Mouse (Mus musculus) forebrain, embryonic 13.5 days (tissue): ENCODE results near the gene Fkbp15. TPM values are rescaled to one million over a fixed set of nuclear protein-coding genes. Genes with fewer than 3 reads are reported as not detected.

Source experiments
- ATAC-seq: fragments of 200-750 bp; cut with Nextera tagmentation; 2 replicates; pipeline ENCODE4 v1.8.0; 2017
- H3K27ac ChIP-seq: fragments of 300-500 bp; sonication (generic); 2 replicates; pipeline ENCODE4 v1.5.1; 2015; ENCODE audit warnings: inconsistent platforms, mild to moderate bottlenecking, moderate library complexity
- H3K27me3 ChIP-seq: fragments of 300-500 bp; sonication (generic); 2 replicates; pipeline ENCODE4 v1.6.1; 2015; ENCODE audit warnings: mild to moderate bottlenecking, inconsistent platforms
- H3K36me3 ChIP-seq: fragments of 300-500 bp; sonication (generic); 2 replicates; pipeline ENCODE4 v1.6.1; 2015; ENCODE audit warnings: mild to moderate bottlenecking, inconsistent platforms; ENCODE audit not compliant: poor library complexity, severe bottlenecking
- H3K4me1 ChIP-seq: fragments of 300-500 bp; sonication (generic); 2 replicates; pipeline ENCODE4 v1.6.1; 2015; ENCODE audit warnings: inconsistent platforms
- H3K4me2 ChIP-seq: fragments of 300-500 bp; sonication (generic); 2 replicates; pipeline ENCODE4 v1.6.1; 2015; ENCODE audit warnings: inconsistent platforms, mild to moderate bottlenecking, moderate library complexity
- H3K4me3 ChIP-seq: fragments of 300-500 bp; sonication (generic); 2 replicates; pipeline ENCODE4 v1.5.1; 2015; ENCODE audit warnings: mild to moderate bottlenecking, inconsistent platforms
- H3K9ac ChIP-seq: fragments of 300-500 bp; sonication (generic); 2 replicates; pipeline ENCODE4 v1.6.1; 2015; ENCODE audit warnings: mild to moderate bottlenecking, inconsistent platforms
- H3K9me3 ChIP-seq: fragments of 300-500 bp; sonication (generic); replicated peaks from 2 replicates; pipeline ENCODE4 v1.6.1; 2016; ENCODE audit warnings: inconsistent platforms
- WGBS: fragments of 180-500 bp; shearing (Covaris S2); methylation state at CpG from one replicate; pipeline ENCODE4 v1.1.7; 2015; 5-methylcytosine and 5-hydroxymethylcytosine counted together
- polyA plus RNA-seq: library from polyadenylated mRNA; unstranded; fragments of >200 nt; fragmentation: Nextera tagmentation; extraction: Ambion mirVana; gene quantifications from 2 replicates; pipeline ENCODE4 v1.2.1, GENCODE M21; 2015

Gene Fkbp15
- polyA plus RNA-seq, 1 experiment from 2014 or later, result 19.7 TPM

GRCm38 (mm10) chr4:62367586-62367985 is 7.2 kb upstream of the Fkbp15 start:
- Histone ChIP-seq H3K4me3 (no peak overlapping the region), H3K4me2 (no peak overlapping the region), H3K9me3 (no peaks in the 10 kb centered on the region), H3K27me3 (no peaks in the 10 kb centered on the region), H3K4me1 (no peaks in the 10 kb centered on the region), H3K36me3 (no peaks in the 10 kb centered on the region), H3K9ac (no peak overlapping the region), H3K27ac (no peak overlapping the region)
- WGBS, result 86% methylated on average over 6 of the region's 6 CpGs
- ATAC-seq, result no peak

- ATAC-seq, result no peak
- Histone ChIP-seq H3K36me3 (no peaks in the 10 kb centered on the region), H3K4me3 (no peak overlapping the region), H3K4me2 (no peak overlapping the region), H3K27ac (no peak overlapping the region), H3K9ac (no peak overlapping the region), H3K27me3 (no peaks in the 10 kb centered on the region), H3K9me3 (no peaks in the 10 kb centered on the region), H3K4me1 (peaks cover 12% of the 10 kb centered on the region)
- WGBS, result 80% methylated on average over 4 of the region's 4 CpGs
Observed at GRCm38 (mm10) chr4:62366291-62366690, 5.9 kb upstream of the Fkbp15 start.

GRCm38 (mm10) chr4:62364299-62364698 is 4.0 kb upstream of the Fkbp15 start:
- Histone ChIP-seq H3K4me3 (no peak overlapping the region), H3K4me2 (no peak overlapping the region), H3K9me3 (no peaks in the 10 kb centered on the region), H3K4me1 (peaks cover 21% of the 10 kb centered on the region), H3K36me3 (no peaks in the 10 kb centered on the region), H3K27me3 (no peaks in the 10 kb centered on the region), H3K27ac (no peak overlapping the region), H3K9ac (no peak overlapping the region)
- WGBS, result 91% methylated on average over 8 of the region's 8 CpGs
- no peak for ATAC-seq

- Histone ChIP-seq H3K27me3 (no peaks in the 10 kb centered on the region), H3K36me3 (no peaks in the 10 kb centered on the region), H3K27ac (no peak overlapping the region), H3K4me3 (no peak overlapping the region), H3K9me3 (no peaks in the 10 kb centered on the region), H3K4me2 (no peak overlapping the region), H3K9ac (no peak overlapping the region), H3K4me1 (peaks cover 28% of the 10 kb centered on the region)
- ATAC-seq, result no peak
- WGBS, result 86% methylated on average over 2 of the region's 2 CpGs
Observed at GRCm38 (mm10) chr4:62362437-62362836, 2.1 kb upstream of the Fkbp15 start.

- no peak overlapping the region for H3K27ac ChIP-seq
- H3K9ac ChIP-seq, result peak overlapping the region; percentile 78; the same call in 1 of the 2 replicates
- H3K9me3 ChIP-seq, result no peaks in the 10 kb centered on the region
- peak overlapping the region; percentile 79 for H3K4me2 ChIP-seq
- peaks cover 28% of the 10 kb centered on the region for H3K4me1 ChIP-seq
- ATAC-seq, result no peak
- no peaks in the 10 kb centered on the region for H3K27me3 ChIP-seq
- WGBS, result 100% methylated on average over 1 of the region's 1 CpGs
- no peaks in the 10 kb centered on the region for H3K36me3 ChIP-seq
- H3K4me3 ChIP-seq, result peak overlapping the region; percentile 76
Observed at GRCm38 (mm10) chr4:62361997-62362396, 1.6 kb upstream of the Fkbp15 start.

- Histone ChIP-seq H3K4me3 (peak overlapping the region; percentile 76), H3K27ac (no peak overlapping the region), H3K9me3 (no peaks in the 10 kb centered on the region), H3K9ac (peak overlapping the region; percentile 78), H3K4me2 (peak overlapping the region; percentile 79), H3K4me1 (peaks cover 28% of the 10 kb centered on the region), H3K27me3 (no peaks in the 10 kb centered on the region), H3K36me3 (no peaks in the 10 kb centered on the region)
- 52% methylated on average over 6 of the region's 6 CpGs for WGBS
- no peak for ATAC-seq
Observed at GRCm38 (mm10) chr4:62361571-62361970, 1.2 kb upstream of the Fkbp15 start.

- Histone ChIP-seq H3K9me3 (no peaks in the 10 kb centered on the region), H3K27ac (peak overlapping the region; percentile 14; the same call in 1 of the 2 replicates), H3K27me3 (no peaks in the 10 kb centered on the region), H3K4me2 (peak overlapping the region; percentile 79), H3K36me3 (no peaks in the 10 kb centered on the region), H3K4me1 (peaks cover 28% of the 10 kb centered on the region), H3K9ac (peak overlapping the region; percentile 78), H3K4me3 (peak overlapping the region; percentile 76)
- ATAC-seq, result peak; percentile 4; the same call in 1 of the 2 replicates
- under 1% methylated on average over 22 of the region's 22 CpGs for WGBS
Observed at GRCm38 (mm10) chr4:62360805-62361455, 582 bp upstream of the Fkbp15 start.

- peaks cover 28% of the 10 kb centered on the region for H3K4me1 ChIP-seq
- WGBS, result 52% methylated on average over 7 of the region's 7 CpGs
Observed at GRCm38 (mm10) chr4:62359256-62359775, 1.0 kb downstream of the Fkbp15 start.

GRCm38 (mm10) chr4:62357631-62358148 is 2.7 kb downstream of the Fkbp15 start:
- no peak for ATAC-seq
- no peaks in the 10 kb centered on the region for H3K27me3 ChIP-seq
- no peaks in the 10 kb centered on the region for H3K9me3 ChIP-seq
- H3K9ac ChIP-seq, result no peak overlapping the region
- no peaks in the 10 kb centered on the region for H3K36me3 ChIP-seq
- WGBS, result 84% methylated on average over 1 of the region's 1 CpGs
- H3K4me3 ChIP-seq, result no peak overlapping the region
- H3K4me2 ChIP-seq, result no peak overlapping the region
- H3K4me1 ChIP-seq, result peaks cover 28% of the 10 kb centered on the region
- H3K27ac ChIP-seq, result no peak overlapping the region

More at GRCm38 (mm10) chr4:62359256-62359775, 1.0 kb downstream of the Fkbp15 start:
- Histone ChIP-seq H3K9ac (peak overlapping the region; percentile 80), H3K36me3 (no peaks in the 10 kb centered on the region), H3K27ac (no peak overlapping the region), H3K4me2 (peak overlapping the region; percentile 79), H3K9me3 (no peaks in the 10 kb centered on the region), H3K4me3 (peak overlapping the region; percentile 76), H3K27me3 (no peaks in the 10 kb centered on the region)
- no peak for ATAC-seq

- Histone ChIP-seq H3K4me1 (no peaks in the 10 kb centered on the region), H3K4me3 (no peak overlapping the region), H3K36me3 (peaks cover 44% of the 10 kb centered on the region), H3K9me3 (no peaks in the 10 kb centered on the region), H3K27me3 (no peaks in the 10 kb centered on the region), H3K9ac (no peak overlapping the region), H3K27ac (no peak overlapping the region), H3K4me2 (no peak overlapping the region)
- no peak for ATAC-seq
- 95% methylated on average over 2 of the region's 2 CpGs for whole genome bisulfite sequencing
Observed at GRCm38 (mm10) chr4:62349371-62349770, 11.0 kb downstream of the Fkbp15 start.

- 91% methylated on average over 2 of the region's 2 CpGs for WGBS
- H3K4me1 ChIP-seq, result no peaks in the 10 kb centered on the region
- no peaks in the 10 kb centered on the region; the same call in 1 of the 2 replicates for H3K9me3 ChIP-seq
- H3K27me3 ChIP-seq, result no peaks in the 10 kb centered on the region
- H3K36me3 ChIP-seq, result peaks cover 51% of the 10 kb centered on the region
- no peak overlapping the region for H3K27ac ChIP-seq
- no peak for ATAC-seq
- H3K4me3 ChIP-seq, result no peak overlapping the region
- H3K4me2 ChIP-seq, result no peak overlapping the region
- H3K9ac ChIP-seq, result no peak overlapping the region
Observed at GRCm38 (mm10) chr4:62348329-62348705, 12.0 kb downstream of the Fkbp15 start.

- Histone ChIP-seq H3K9ac (no peak overlapping the region), H3K9me3 (no peaks in the 10 kb centered on the region; the same call in 1 of the 2 replicates), H3K27ac (no peak overlapping the region), H3K27me3 (no peaks in the 10 kb centered on the region), H3K4me3 (no peak overlapping the region), H3K36me3 (peaks cover 51% of the 10 kb centered on the region), H3K4me2 (no peak overlapping the region), H3K4me1 (no peaks in the 10 kb centered on the region)
- no peak for ATAC-seq
- WGBS, result 82% methylated on average over 9 of the region's 9 CpGs
Observed at GRCm38 (mm10) chr4:62347605-62348328, 12.6 kb downstream of the Fkbp15 start.
